Mouse (Mus musculus) thymus, adult 2 months (tissue): Measurements from ENCODE around the gene Gm9903. TPM values are rescaled to one million over a fixed set of nuclear protein-coding genes. Genes with fewer than 3 reads are reported as not detected.

Experiments used
- DNase-seq: peaks from one replicate; pipeline ENCODE4 v3.0.0; 2021
- H3K27ac ChIP-seq: fragments of 200-500 bp; 2 replicates; pipeline ENCODE4 v1.5.1; 2012; ENCODE audit warnings: low read length, control low read depth; ENCODE audit not compliant: control insufficient read depth, insufficient read depth
- H3K27me3 ChIP-seq: fragments of 200-500 bp; 2 replicates; pipeline ENCODE4 v1.6.1; 2012; ENCODE audit warnings: mild to moderate bottlenecking, low read length, moderate library complexity, mixed read lengths; ENCODE audit not compliant: control insufficient read depth, insufficient read depth
- H3K36me3 ChIP-seq: fragments of 200-500 bp; 2 replicates; pipeline ENCODE4 v1.6.1; 2012; ENCODE audit warnings: mild to moderate bottlenecking, low read length, moderate library complexity; ENCODE audit not compliant: control insufficient read depth, insufficient read depth
- H3K4me1 ChIP-seq: fragments of 200-500 bp; replicated peaks from 2 replicates; pipeline ENCODE4 v1.6.1; 2012; ENCODE audit warnings: low read length; ENCODE audit not compliant: control insufficient read depth, insufficient read depth
- H3K4me3 ChIP-seq: fragments of 200-500 bp; 2 replicates; pipeline ENCODE4 v1.5.1; 2012; ENCODE audit warnings: mild to moderate bottlenecking, low read length, control low read depth, moderate library complexity; ENCODE audit not compliant: control insufficient read depth, insufficient read depth
- CTCF ChIP-seq: fragments of 200-500 bp; IDR thresholded peaks from 2 replicates; pipeline ENCODE4 v1.5.1; 2012; ENCODE audit warnings: mild to moderate bottlenecking, control low read depth, low read length, moderate library complexity, borderline replicate concordance; ENCODE audit not compliant: control insufficient read depth, poor library complexity, insufficient read depth; ENCODE audit errors: extremely low read depth
- POLR2A ChIP-seq: fragments of 200-500 bp; IDR thresholded peaks from 2 replicates; pipeline ENCODE4 v1.6.1; 2012; ENCODE audit warnings: mild to moderate bottlenecking, low read length, control low read depth, moderate library complexity; ENCODE audit not compliant: control insufficient read depth, poor library complexity, insufficient read depth; ENCODE audit errors: extremely low read depth
- WGBS: fragments of 180-500 bp; shearing (Covaris S2); methylation state at CpG from one replicate; pipeline ENCODE4 v1.1.7; 2018; 5-methylcytosine and 5-hydroxymethylcytosine counted together
- polyA plus RNA-seq: library from polyadenylated mRNA; depleted of rRNA; stranded (reverse); fragments of >200 nt; gene quantifications from 2 replicates; pipeline ENCODE4 v1.2.3, GENCODE M21; 2012

Gm9903 gene
- polyA plus RNA-seq, 1 experiment = 0.82 TPM

DNA sequence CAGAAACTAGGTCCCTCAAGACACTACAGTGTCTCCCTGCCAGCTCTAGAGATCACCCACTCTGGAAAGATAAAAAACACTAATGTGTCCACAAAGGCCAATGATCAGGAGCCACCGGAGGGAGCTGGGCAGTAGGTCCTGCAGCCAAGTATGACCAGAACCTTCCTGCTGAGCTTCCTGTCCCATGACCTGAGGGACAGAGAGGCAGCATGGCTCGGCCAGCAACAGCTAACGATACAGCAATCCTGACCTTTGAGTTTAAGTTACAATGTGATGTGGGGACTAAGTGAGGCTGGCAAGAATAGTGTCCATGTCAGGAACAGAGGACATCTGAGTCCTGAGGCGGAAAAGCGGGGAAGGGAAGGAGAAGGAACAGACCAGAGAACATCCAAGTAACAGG is 24.4 kb upstream of the Gm9903 start:
- Histone ChIP-seq H3K4me1 (peaks cover 6% of the 10 kb centered on the region), H3K27me3 (no peaks in the 10 kb centered on the region), H3K27ac (no peak overlapping the region), H3K36me3 (peaks cover 31% of the 10 kb centered on the region), H3K4me3 (no peak overlapping the region)
- TF ChIP-seq POLR2A (no peak), CTCF (no peak)
- WGBS = 91% methylated on average over 5 of the region's 5 CpGs
- DNase-seq = no peak

DNA sequence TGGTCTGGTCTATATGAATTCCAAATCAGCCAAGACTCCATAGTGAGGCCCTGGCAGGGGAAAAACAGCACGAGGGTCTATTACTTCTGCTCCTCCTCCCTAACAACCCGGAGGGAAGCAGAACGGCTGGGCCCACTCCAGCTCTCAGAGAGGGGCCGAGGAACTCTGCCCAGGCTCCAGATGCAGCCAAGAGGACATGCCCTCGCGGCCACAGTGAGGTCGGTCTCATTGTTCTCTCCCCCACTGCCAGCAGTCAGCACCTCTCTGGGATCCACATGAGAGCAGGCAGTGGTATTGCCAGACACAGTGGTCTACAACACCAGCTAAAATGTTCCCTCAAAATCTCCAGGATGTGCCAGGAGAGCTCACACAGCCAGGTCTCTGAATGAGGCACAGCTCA is 23.1 kb upstream of the Gm9903 start:
- Histone ChIP-seq H3K4me3 (no peak overlapping the region), H3K27me3 (no peaks in the 10 kb centered on the region), H3K36me3 (peaks cover 25% of the 10 kb centered on the region), H3K4me1 (peaks cover 6% of the 10 kb centered on the region), H3K27ac (no peak overlapping the region)
- no peak for DNase-seq
- 96% methylated on average over 7 of the region's 7 CpGs for WGBS
- no peak for TF ChIP-seq CTCF
- TF ChIP-seq POLR2A = no peak

DNA sequence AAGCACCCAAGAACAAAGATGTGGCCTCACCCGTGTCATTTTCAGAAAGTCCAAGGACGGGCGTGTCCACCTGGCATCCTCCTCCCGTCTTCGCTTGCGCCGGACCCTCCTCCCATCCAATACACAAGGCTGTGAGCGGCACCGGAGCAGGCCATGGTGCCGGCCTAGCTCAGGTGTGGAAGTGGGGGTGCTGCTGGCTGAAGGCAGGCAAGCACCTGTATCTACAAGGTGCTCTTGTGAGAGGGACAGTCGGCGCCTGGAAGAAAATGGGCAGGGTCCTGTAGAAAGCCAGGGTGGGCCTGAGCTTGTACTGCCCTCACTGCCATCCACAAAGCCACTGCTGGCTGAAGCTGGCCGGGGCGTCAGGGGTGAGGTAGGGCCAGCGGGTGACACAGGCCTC is 22.3 kb upstream of the Gm9903 start:
- no peak for DNase-seq
- TF ChIP-seq CTCF = no peak
- TF ChIP-seq POLR2A = no peak
- WGBS = 97% methylated on average over 15 of the region's 15 CpGs
- no peaks in the 10 kb centered on the region for H3K27me3 ChIP-seq
- peaks cover 25% of the 10 kb centered on the region for H3K36me3 ChIP-seq
- no peak overlapping the region for H3K4me3 ChIP-seq
- H3K27ac ChIP-seq = no peak overlapping the region
- H3K4me1 ChIP-seq = peaks cover 6% of the 10 kb centered on the region

DNA sequence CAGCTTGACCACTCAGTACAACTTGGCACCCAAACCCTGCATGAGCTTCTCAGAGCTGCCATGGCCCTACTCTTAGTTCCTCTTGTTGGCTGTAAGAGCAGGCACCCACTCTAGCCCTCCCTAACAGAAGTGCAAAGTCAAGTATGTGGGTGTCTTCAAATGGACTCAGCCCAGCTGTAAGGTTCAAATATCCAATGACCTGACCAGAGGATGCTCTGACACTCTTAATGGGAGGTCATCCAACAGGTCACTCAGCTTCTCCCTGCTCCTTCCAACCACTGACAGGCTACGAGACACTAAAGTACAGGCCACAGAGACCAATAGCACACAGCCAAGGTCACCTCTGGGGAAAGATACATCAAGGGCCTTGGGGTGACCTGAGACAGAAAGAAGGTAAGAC is 20.5 kb upstream of the Gm9903 start:
- H3K36me3 ChIP-seq = peaks cover 30% of the 10 kb centered on the region
- TF ChIP-seq CTCF (no peak), POLR2A (no peak)
- H3K27ac ChIP-seq = no peak overlapping the region
- DNase-seq = no peak
- no peaks in the 10 kb centered on the region for H3K27me3 ChIP-seq
- H3K4me1 ChIP-seq = peaks cover 6% of the 10 kb centered on the region
- 92% methylated on average over 1 of the region's 1 CpGs for WGBS
- H3K4me3 ChIP-seq = no peak overlapping the region

DNA sequence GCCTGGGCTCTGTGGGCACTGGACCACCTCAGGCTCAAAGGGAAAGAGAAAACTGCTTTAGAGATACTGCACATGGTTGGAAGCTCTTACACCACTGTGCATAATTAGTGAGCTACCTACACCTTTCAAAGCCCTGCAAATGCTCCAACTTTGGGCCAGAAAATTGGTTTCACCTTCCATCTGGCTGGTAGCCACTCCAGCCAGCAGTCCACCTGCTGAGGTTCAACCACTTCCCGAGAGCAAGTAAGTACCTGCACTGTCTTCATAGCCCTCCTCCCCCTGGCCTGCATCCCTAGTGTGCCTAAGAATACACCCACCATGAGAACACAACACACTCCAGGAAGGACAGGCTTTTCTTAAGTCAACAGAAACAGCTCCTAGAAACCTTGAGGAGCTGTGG is 17.9 kb upstream of the Gm9903 start:
- Histone ChIP-seq H3K27ac (no peak overlapping the region), H3K4me3 (no peak overlapping the region), H3K27me3 (no peaks in the 10 kb centered on the region), H3K36me3 (peaks cover 28% of the 10 kb centered on the region), H3K4me1 (no peaks in the 10 kb centered on the region)
- DNase-seq = no peak
- TF ChIP-seq POLR2A (no peak), CTCF (no peak)
- 90% methylated on average over 1 of the region's 1 CpGs for WGBS

DNA sequence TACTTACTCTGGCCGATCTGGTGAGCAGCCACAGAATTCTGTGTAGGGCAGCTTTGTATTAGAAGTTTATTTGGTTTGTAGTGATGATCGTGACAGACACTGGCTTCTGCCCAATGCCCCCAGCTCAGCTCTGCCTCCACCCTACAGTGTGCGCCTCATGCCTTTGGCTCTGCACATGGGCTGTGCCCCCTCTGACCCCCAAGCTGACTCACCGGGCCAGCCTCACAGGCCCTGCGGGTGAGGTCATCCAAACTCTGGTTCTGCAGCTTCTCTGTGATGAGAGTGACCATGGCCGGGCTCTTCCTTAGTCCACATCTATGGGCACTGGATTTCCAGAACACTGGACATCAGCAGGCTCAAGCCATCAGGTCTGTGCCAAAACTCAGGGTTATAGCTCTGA is 15.3 kb upstream of the Gm9903 start:
- no peak for TF ChIP-seq POLR2A
- TF ChIP-seq CTCF = no peak
- H3K4me3 ChIP-seq = no peak overlapping the region
- no peaks in the 10 kb centered on the region for H3K27me3 ChIP-seq
- no peak for DNase-seq
- no peaks in the 10 kb centered on the region for H3K4me1 ChIP-seq
- H3K36me3 ChIP-seq = peaks cover 15% of the 10 kb centered on the region
- 97% methylated on average over 6 of the region's 6 CpGs for WGBS
- no peak overlapping the region for H3K27ac ChIP-seq

DNA sequence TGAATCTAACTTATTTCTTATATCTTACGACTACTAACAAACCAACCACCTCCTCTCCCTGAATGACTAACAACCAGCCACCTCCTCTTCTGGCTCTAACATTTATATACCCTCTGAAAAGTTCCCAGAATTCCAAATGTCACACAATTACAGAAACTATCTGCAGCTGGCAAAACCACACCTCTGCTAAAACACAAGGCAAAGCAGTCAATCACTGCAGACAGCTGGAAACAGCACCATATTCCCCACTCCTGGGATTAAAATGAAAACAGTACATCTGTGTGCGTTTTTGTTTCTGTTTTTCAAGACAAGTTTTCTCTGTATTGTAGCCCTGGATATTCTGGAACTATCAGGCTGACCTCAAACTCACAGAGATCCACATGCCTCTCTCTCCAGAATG is 7.1 kb upstream of the Gm9903 start:
- Histone ChIP-seq H3K4me3 (no peak overlapping the region), H3K27ac (no peak overlapping the region), H3K27me3 (no peaks in the 10 kb centered on the region), H3K36me3 (no peaks in the 10 kb centered on the region), H3K4me1 (peaks cover under 1% of the 10 kb centered on the region)
- no peak for DNase-seq
- WGBS = 93% methylated on average over 2 of the region's 2 CpGs
- TF ChIP-seq POLR2A = no peak
- TF ChIP-seq CTCF = no peak
